Mouse (Mus musculus): ENCODE results near the gene Tmem51. TPM values are rescaled to one million over a fixed set of nuclear protein-coding genes. Genes with fewer than 3 reads are reported as not detected.

Tmem51 gene
- total and polyA plus RNA-seq, 3 experiments: not detected

DNA sequence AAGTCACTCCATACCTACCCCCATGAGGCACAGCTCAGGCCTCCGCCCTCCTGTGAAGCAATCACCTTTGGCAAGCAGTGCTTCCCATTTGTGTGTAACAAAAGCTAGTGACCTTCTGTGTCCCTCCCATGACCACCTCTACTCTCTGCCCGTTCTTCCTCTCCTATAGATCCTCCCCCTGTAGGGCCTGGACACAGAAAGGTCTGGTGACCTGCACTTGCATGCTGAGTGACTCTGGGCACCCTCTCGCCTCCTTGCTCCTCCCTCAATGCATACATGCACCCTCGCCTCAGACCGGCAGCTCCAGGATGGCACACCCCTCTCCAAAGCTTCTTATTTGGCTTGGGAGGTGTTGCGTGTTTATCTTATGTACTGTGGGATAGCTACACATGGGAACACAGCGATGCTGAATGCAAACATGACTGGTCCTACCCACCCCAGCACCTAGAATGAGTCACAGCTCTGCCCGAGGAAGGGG lies 21.0 kb downstream of the Tmem51 start:
- H3K36me3 ChIP-seq (ENCODE audit: control insufficient read depth in 1 of 2, insufficient read depth in 2 of 2, low read length in 2 of 2): no peaks in the 10 kb centered on the region
- H3K27ac ChIP-seq (ENCODE audit: control insufficient read depth, low read depth, low read length): no peak overlapping the region
- no peaks in the 10 kb centered on the region for H3K4me1 ChIP-seq (ENCODE audit: control insufficient read depth in 1 of 2, insufficient read depth in 2 of 2, low read length in 2 of 2)
- H3K4me3 ChIP-seq (ENCODE audit: control insufficient read depth in 1 of 2, insufficient read depth in 1 of 2, low read depth in 2 of 2, low read length in 2 of 2): no peak overlapping the region
- no peak for DNase-seq (ENCODE audit: low read depth, low spot score)
- H3K9me3 ChIP-seq (replicated peaks; ENCODE audit: insufficient read depth, low read length): no peaks in the 10 kb centered on the region
- no peak for TF ChIP-seq RCOR1 (IDR thresholded peaks at IDR 0.05; ENCODE audit: low read depth, low read length)
- no peak for TF ChIP-seq TAL1 (IDR thresholded peaks at IDR 0.05; ENCODE audit: low read length)
- no peak for TF ChIP-seq RAD21 (IDR thresholded peaks at IDR 0.05; ENCODE audit: low read depth, low read length)
- no peak for TF ChIP-seq ZNF384 (IDR thresholded peaks at IDR 0.05; ENCODE audit: low read depth, low read length)
- TF ChIP-seq CHD2 (IDR thresholded peaks at IDR 0.05; ENCODE audit: low read length): no peak
- TF ChIP-seq MYC (IDR thresholded peaks at IDR 0.05; ENCODE audit: low read depth, low read length): no peak
- TF ChIP-seq USF2 (IDR thresholded peaks at IDR 0.05; ENCODE audit: borderline replicate concordance in 1 of 2, insufficient read depth in 1 of 2, low read depth in 1 of 2, low read length in 2 of 2): no peak
- no peak for TF ChIP-seq ZKSCAN1 (IDR thresholded peaks at IDR 0.05; ENCODE audit: low read depth, low read length)
- no peak for TF ChIP-seq ZMIZ1 (IDR thresholded peaks at IDR 0.05; ENCODE audit: low read depth, low read length)
- no peak for TF ChIP-seq EP300 (IDR thresholded peaks at IDR 0.05; ENCODE audit: low read depth in 1 of 2, low read length in 2 of 2)
- TF ChIP-seq POLR2AphosphoS5 (IDR thresholded peaks at IDR 0.05; ENCODE audit: borderline replicate concordance, low read depth, low read length): no peak
- TF ChIP-seq GABPA (IDR thresholded peaks at IDR 0.05; ENCODE audit: low read depth, low read length): no peak
- no peak for TF ChIP-seq BHLHE40 (IDR thresholded peaks at IDR 0.05; ENCODE audit: borderline replicate concordance, low read depth, low read length)
- TF ChIP-seq CTCF (IDR thresholded peaks at IDR 0.05 in 2 of 3, conservative IDR thresholded peaks at IDR 0.05 in 1 of 3; ENCODE audit: control insufficient read depth in 1 of 3, insufficient read depth in 1 of 3, low read depth in 2 of 3, low read length in 3 of 3, poor library complexity in 1 of 3, severe bottlenecking in 1 of 3): no peak
- no peak for TF ChIP-seq ELF1 (IDR thresholded peaks at IDR 0.05; ENCODE audit: low read depth, low read length)
- no peaks in the 10 kb centered on the region for H3K79me2 ChIP-seq (ENCODE audit: control insufficient read depth, insufficient read depth, low read length, poor library complexity)
- no peak overlapping the region for H3K9ac ChIP-seq (ENCODE audit: control insufficient read depth, low read depth, low read length, poor library complexity, severe bottlenecking)
- H3K27me3 ChIP-seq (ENCODE audit: control insufficient read depth in 1 of 2, insufficient read depth in 2 of 2, low read length in 2 of 2): no peaks in the 10 kb centered on the region

DNA sequence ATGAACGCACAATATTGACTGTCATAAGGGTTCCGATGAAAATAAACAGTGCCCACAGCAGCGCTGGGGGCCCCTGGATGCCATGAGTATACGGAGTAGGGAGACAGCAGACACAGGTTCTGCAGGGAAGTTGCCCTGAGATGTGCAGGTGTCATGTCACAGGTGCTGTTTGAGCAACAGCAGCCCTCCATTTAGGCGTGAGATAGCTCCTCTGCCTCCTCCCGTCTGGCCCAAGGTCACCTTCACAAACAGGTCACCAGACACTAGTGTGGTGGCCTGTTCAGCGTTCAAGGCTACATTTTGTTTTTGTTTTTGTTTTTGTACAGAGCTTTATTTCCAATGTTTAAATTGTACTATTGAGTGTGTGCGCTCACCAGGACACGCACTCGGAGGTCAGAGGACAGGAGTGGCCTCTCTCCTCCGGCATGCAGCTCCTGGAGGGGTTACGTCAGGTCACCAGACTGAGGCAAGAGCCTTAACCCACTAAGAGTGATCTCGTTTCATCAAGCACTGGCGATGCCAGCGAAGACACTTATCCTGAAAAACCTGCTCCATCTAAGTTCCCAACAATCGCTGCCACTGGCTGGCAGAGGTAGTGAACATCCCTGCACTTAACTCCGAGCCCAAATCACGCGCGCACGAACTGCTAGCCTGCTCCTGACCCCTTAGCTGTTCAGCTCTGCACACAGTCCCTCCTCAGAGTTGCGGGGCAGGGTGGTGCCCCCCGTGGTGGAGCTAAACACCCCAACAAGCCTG lies 22.4 kb downstream of the Tmem51 start:
- TF ChIP-seq POLR2AphosphoS2 (IDR thresholded peaks at IDR 0.05; ENCODE audit: low read length) (no peak), MEF2A (IDR thresholded peaks at IDR 0.05; ENCODE audit: extremely low read depth, insufficient replicate concordance, low read depth, low read length, poor library complexity, severe bottlenecking) (no peak), ZMIZ1 (IDR thresholded peaks at IDR 0.05; ENCODE audit: low read depth, low read length) (no peak), MAZ (IDR thresholded peaks at IDR 0.05; ENCODE audit: low read depth, low read length) (no peak), CTCF (IDR thresholded peaks at IDR 0.05 in 2 of 3, conservative IDR thresholded peaks at IDR 0.05 in 1 of 3; ENCODE audit: control insufficient read depth in 1 of 3, insufficient read depth in 1 of 3, low read depth in 2 of 3, low read length in 3 of 3, poor library complexity in 1 of 3, severe bottlenecking in 1 of 3) (no peak), RAD21 (IDR thresholded peaks at IDR 0.05; ENCODE audit: low read depth, low read length) (no peak), CHD1 (IDR thresholded peaks at IDR 0.05; ENCODE audit: low read depth, low read length) (no peak), ZC3H11A (IDR thresholded peaks at IDR 0.05; ENCODE audit: low read depth, low read length) (no peak), NRF1 (IDR thresholded peaks at IDR 0.05; ENCODE audit: insufficient read depth, low read depth, low read length, poor library complexity, severe bottlenecking) (no peak), SIN3A (IDR thresholded peaks at IDR 0.05; ENCODE audit: low read length) (no peak), MXI1 (IDR thresholded peaks at IDR 0.05; ENCODE audit: low read depth, low read length) (no peak), USF2 (IDR thresholded peaks at IDR 0.05; ENCODE audit: borderline replicate concordance in 1 of 2, insufficient read depth in 1 of 2, low read depth in 1 of 2, low read length in 2 of 2) (no peak), BHLHE40 (IDR thresholded peaks at IDR 0.05; ENCODE audit: borderline replicate concordance, low read depth, low read length) (no peak), E2F4 (IDR thresholded peaks at IDR 0.05; ENCODE audit: borderline replicate concordance, low read depth, low read length) (no peak), POLR2AphosphoS5 (IDR thresholded peaks at IDR 0.05; ENCODE audit: borderline replicate concordance, low read depth, low read length) (no peak)

More for the DNA sequence above, 22.4 kb downstream of the Tmem51 start:
- H3K27me3 ChIP-seq (ENCODE audit: control insufficient read depth in 1 of 2, insufficient read depth in 2 of 2, low read length in 2 of 2): no peaks in the 10 kb centered on the region
- no peak overlapping the region for H3K9ac ChIP-seq (ENCODE audit: control insufficient read depth, low read depth, low read length, poor library complexity, severe bottlenecking)
- H3K79me2 ChIP-seq (ENCODE audit: control insufficient read depth, insufficient read depth, low read length, poor library complexity): no peaks in the 10 kb centered on the region
- no peak overlapping the region for H3K4me3 ChIP-seq (ENCODE audit: control insufficient read depth in 1 of 2, insufficient read depth in 1 of 2, low read depth in 2 of 2, low read length in 2 of 2)
- no peak overlapping the region for H3K27ac ChIP-seq (ENCODE audit: control insufficient read depth, low read depth, low read length)
- no peaks in the 10 kb centered on the region for H3K9me3 ChIP-seq (replicated peaks; ENCODE audit: insufficient read depth, low read length)
- H3K4me1 ChIP-seq (ENCODE audit: control insufficient read depth in 1 of 2, insufficient read depth in 2 of 2, low read length in 2 of 2): no peaks in the 10 kb centered on the region
- no peaks in the 10 kb centered on the region for H3K36me3 ChIP-seq (ENCODE audit: control insufficient read depth in 1 of 2, insufficient read depth in 2 of 2, low read length in 2 of 2)
- DNase-seq (ENCODE audit: low read depth, low spot score): no peak

Measured in MEL (cell line).